Mouse (Mus musculus): ENCODE measurements around the gene Tmem135. TPM values are rescaled to one million over a fixed set of nuclear protein-coding genes. Genes with fewer than 3 reads are reported as not detected.

Gene Tmem135
- total and polyA plus RNA-seq, 3 experiments, result 18.0 to 31.0 (median 30.0) TPM

- in situ Hi-C loops (cut with MboI; ENCODE audit: low pct_ligation_motif_present, low pct_unique_long_range_greater_than_20kb, low sequenced_read_pairs) (no loop called here), dilution Hi-C loops (cut with MboI; ENCODE audit: extremely low pct_ligation_motif_present, extremely low pct_unique_long_range_greater_than_20kb, low sequenced_read_pairs) (no loop called here)
- TF ChIP-seq ZKSCAN1 (IDR thresholded peaks at IDR 0.05; ENCODE audit: borderline replicate concordance, low read depth, low read length) (no peak), CHD1 (IDR thresholded peaks at IDR 0.05; ENCODE audit: low read depth, low read length) (no peak), HCFC1 (IDR thresholded peaks at IDR 0.05; ENCODE audit: low read depth, low read length) (no peak), E2F4 (IDR thresholded peaks at IDR 0.05; ENCODE audit: insufficient replicate concordance, low read depth, low read length) (no peak), UBTF (IDR thresholded peaks at IDR 0.05; ENCODE audit: low read depth, low read length) (no peak), NRF1 (IDR thresholded peaks at IDR 0.05; ENCODE audit: low read depth, low read length) (no peak), ELF1 (IDR thresholded peaks at IDR 0.05; ENCODE audit: low read depth, low read length) (no peak), POLR2AphosphoS2 (IDR thresholded peaks at IDR 0.05; ENCODE audit: low read depth, low read length) (no peak), MAZ (IDR thresholded peaks at IDR 0.05; ENCODE audit: low read depth, low read length) (no peak), CHD2 (IDR thresholded peaks at IDR 0.05; ENCODE audit: low read length) (no peak), CTCF (conservative IDR thresholded peaks at IDR 0.05 in 1 of 2, IDR thresholded peaks at IDR 0.05 in 1 of 2; ENCODE audit: low read depth in 2 of 2, low read length in 2 of 2) (no peak)
- Histone ChIP-seq H3K4me2 (ENCODE audit: insufficient read depth, low read depth, poor library complexity, severe bottlenecking) (no peak overlapping the region), H3K27ac (ENCODE audit: insufficient read depth, low read depth) (no peak overlapping the region), H3K9ac (ENCODE audit: insufficient read depth, low read depth) (no peak overlapping the region), H3K9me3 (replicated peaks; ENCODE audit: low read length) (no peaks in the 10 kb centered on the region), H3K27me3 (replicated peaks) (no peaks in the 10 kb centered on the region), H3K4me3 (replicated peaks in 1 of 3; ENCODE audit: low read depth in 2 of 3, low read length in 2 of 3, poor library complexity in 1 of 3) (no peak overlapping the region), H3K79me2 (replicated peaks; ENCODE audit: control insufficient read depth, extremely low read depth, insufficient read depth, poor library complexity, severe bottlenecking) (no peaks in the 10 kb centered on the region), H3K4me1 (ENCODE audit: control insufficient read depth in 1 of 2, insufficient read depth in 2 of 2) (peaks cover 7 to 40% of the 10 kb centered on the region in 2 experiments; a peak in 3 of 4 replicates), H3K36me3 (replicated peaks in 1 of 2; ENCODE audit: control insufficient read depth in 1 of 2, insufficient read depth in 1 of 2, low read length in 1 of 2) (peaks cover 0 to 5% of the 10 kb centered on the region in 2 experiments)
- DNase-seq (ENCODE audit: extremely low read depth), result no peak
These were observed 202.1 kb downstream of the Tmem135 start for GRCm38 (mm10) chr7:89201954-89202353.

GRCm38 (mm10) chr7:89198499-89198898 is 205.5 kb downstream of the Tmem135 start:
- in situ Hi-C loops (cut with MboI; ENCODE audit: low pct_ligation_motif_present, low pct_unique_long_range_greater_than_20kb, low sequenced_read_pairs) (no loop called here), dilution Hi-C loops (cut with MboI; ENCODE audit: extremely low pct_ligation_motif_present, extremely low pct_unique_long_range_greater_than_20kb, low sequenced_read_pairs) (no loop called here)
- DNase-seq (ENCODE audit: extremely low read depth), result no peak
- Histone ChIP-seq H3K4me2 (ENCODE audit: insufficient read depth, low read depth, poor library complexity, severe bottlenecking) (no peak overlapping the region), H3K9ac (ENCODE audit: insufficient read depth, low read depth) (no peak overlapping the region), H3K36me3 (replicated peaks in 1 of 2; ENCODE audit: control insufficient read depth in 1 of 2, insufficient read depth in 1 of 2, low read length in 1 of 2) (peaks cover 0 to 5% of the 10 kb centered on the region in 2 experiments), H3K9me3 (replicated peaks; ENCODE audit: low read length) (no peaks in the 10 kb centered on the region), H3K4me3 (replicated peaks in 1 of 3; ENCODE audit: low read depth in 2 of 3, low read length in 2 of 3, poor library complexity in 1 of 3) (no peak overlapping the region), H3K4me1 (ENCODE audit: control insufficient read depth in 1 of 2, insufficient read depth in 2 of 2) (peaks cover 0 to 7% of the 10 kb centered on the region in 2 experiments; a peak in 2 of 4 replicates), H3K27me3 (replicated peaks) (no peaks in the 10 kb centered on the region), H3K79me2 (replicated peaks; ENCODE audit: control insufficient read depth, extremely low read depth, insufficient read depth, poor library complexity, severe bottlenecking) (no peaks in the 10 kb centered on the region), H3K27ac (ENCODE audit: insufficient read depth, low read depth) (no peak overlapping the region)
- TF ChIP-seq MEF2A (IDR thresholded peaks at IDR 0.05; ENCODE audit: borderline replicate concordance, low read depth, low read length) (no peak), MAZ (IDR thresholded peaks at IDR 0.05; ENCODE audit: low read depth, low read length) (no peak), USF2 (conservative IDR thresholded peaks at IDR 0.05; ENCODE audit: low read depth, low read length) (no peak), NELFE (IDR thresholded peaks at IDR 0.05; ENCODE audit: low read depth, low read length) (no peak), CHD1 (IDR thresholded peaks at IDR 0.05; ENCODE audit: low read depth, low read length) (no peak), PAX5 (IDR thresholded peaks at IDR 0.05; ENCODE audit: low read length) (no peak), POLR2AphosphoS2 (IDR thresholded peaks at IDR 0.05; ENCODE audit: low read depth, low read length) (no peak), TCF12 (IDR thresholded peaks at IDR 0.05; ENCODE audit: low read depth, low read length) (no peak), NRF1 (IDR thresholded peaks at IDR 0.05; ENCODE audit: low read depth, low read length) (no peak), MAX (IDR thresholded peaks at IDR 0.05; ENCODE audit: low read length) (no peak), CTCF (conservative IDR thresholded peaks at IDR 0.05 in 1 of 2, IDR thresholded peaks at IDR 0.05 in 1 of 2; ENCODE audit: low read depth in 2 of 2, low read length in 2 of 2) (no peak), SMC3 (IDR thresholded peaks at IDR 0.05; ENCODE audit: low read depth, low read length) (no peak)

All from CH12.LX (cell line).